Mouse (Mus musculus): ENCODE measurements around the gene Gjc1. TPM values are rescaled to one million over a fixed set of nuclear protein-coding genes. Genes with fewer than 3 reads are reported as not detected.

The Gjc1 gene
- 1.1 and 1.4 TPM in 2 replicates for polyA plus RNA-seq (2012; rRNA removed)

DNA sequence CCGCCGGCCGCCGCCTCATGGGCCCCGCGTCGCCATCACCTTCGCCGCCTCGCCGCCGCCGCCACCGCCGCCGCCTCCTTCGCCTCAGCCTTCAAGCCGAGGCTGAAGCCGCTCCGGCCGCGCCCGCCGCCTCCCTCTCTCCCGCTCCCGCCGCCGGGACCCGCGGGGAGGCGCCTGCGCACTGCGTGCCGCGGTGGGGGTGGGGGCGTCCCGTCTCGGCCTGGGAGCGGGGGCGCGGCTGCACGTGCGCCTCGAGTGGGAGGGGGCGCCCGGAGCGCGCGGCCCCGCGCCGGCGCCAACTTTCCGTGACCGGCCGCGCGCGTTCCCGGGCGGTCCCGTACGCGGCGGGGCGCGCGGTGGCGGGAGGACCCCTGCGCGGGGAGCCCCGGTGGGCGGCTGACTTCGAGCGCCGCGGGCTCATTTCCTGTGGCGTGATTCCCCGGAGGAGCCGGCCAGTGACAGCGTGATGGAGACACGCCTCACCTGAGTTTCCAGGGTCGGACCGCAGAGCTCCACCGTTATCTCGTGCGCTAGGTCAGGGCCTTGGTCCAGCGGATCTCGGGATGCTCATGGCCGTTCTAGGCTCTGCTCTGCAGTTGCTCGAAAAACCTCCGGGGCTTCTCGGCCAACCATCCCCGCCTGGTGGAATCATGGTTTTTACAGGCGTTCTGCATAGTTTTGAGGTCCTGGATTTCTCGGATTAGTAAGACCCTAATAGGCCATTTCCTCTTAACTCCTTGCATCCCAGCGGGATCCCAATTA, at the start of gene Gjc1:
Gene Gjc1, minus strand, starts transcription at position 680 of the 762 bp plus-strand sequence.

DNA sequence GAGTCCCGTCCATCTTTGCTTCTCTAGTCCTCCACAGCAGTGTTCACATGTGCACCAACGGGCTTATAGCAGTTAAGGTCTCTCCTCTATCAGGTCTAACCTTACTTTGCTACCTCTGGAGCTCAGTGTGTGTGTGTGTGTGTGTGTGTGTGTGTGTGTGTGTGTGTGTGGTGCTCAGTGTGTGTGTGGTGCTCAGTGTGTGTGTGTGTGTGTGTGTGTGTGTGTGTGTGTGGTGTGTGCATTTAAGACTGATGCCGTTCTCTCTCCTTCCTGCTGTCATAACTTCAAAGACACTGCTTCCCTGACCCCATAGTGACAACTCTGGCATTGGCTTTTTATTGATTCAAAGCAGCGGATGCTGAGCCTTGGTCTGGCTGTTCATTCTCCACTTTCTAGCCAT, 16.0 kb upstream of the Gjc1 start, which contains the start of gene Higd1b:
Gene Higd1b, plus strand, starts transcription at position 301 of the 400 bp plus-strand sequence.

DNA sequence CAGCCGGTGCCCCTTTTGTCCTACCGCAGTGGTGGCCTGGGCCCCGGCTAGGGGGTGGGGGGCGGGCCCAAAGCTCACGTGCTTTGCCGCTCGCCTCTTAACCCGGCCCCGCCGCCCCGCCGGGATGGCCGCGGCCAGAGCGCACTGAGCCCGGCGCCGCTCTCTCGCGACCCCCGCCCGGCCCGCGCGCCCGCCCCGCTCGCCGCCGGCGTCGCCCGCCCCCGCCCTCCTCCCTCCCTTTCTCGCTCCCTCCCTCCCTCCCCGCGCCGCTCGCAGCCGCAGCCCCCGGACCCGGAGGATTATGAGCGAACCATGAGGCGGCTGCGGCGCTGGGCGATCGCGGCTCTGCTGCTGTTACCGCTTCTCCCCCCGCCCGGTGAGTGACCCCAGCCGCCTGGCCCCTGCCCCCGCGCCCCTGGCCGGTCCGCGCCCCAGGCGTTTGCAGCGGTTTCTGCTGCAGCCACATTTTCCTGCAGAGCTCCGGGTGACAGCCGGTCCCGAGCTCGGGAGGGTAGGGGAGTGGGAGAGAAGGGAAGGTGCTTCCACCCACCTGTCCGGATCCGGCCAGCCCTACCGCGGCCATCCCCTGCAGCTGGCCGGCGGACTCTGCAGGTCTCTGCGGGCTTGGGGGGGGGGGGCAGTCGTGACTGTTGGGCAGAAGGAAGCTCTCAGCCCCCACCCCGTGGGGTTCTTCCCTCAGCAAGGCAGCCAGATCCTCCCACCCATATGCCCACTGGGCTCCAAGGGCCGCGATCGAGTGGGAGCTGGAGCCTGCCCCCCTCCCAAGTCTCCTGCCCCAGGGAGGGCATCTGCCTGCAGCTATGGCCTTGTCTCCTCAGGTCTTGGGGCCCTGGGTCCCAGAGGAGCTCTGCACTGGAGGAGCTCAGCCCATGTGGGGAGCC, 57.9 kb downstream of the Gjc1 start, which contains the start of gene Adam11:
Gene Adam11, plus strand, starts transcription at position 131 of the 902 bp plus-strand sequence.

Other genes with a start within 250 kb of the Gjc1 start
- gene Gm11627, start 240.2 kb downstream of the Gjc1 start, polyA plus RNA-seq (2012; rRNA removed): 1.1 and 1.8 TPM in 2 replicates
- gene Fzd2, start 215.3 kb downstream of the Gjc1 start, polyA plus RNA-seq (2012; rRNA removed): 17.6 and 24.3 TPM in 2 replicates
- not detected in 2 replicates for gene Meioc, start 156.0 kb downstream of the Gjc1 start, polyA plus RNA-seq (2012; rRNA removed)
- 1.0 and 1.1 TPM in 2 replicates for gene Ccdc43, start 121.9 kb downstream of the Gjc1 start, polyA plus RNA-seq (2012; rRNA removed)
- gene Adam11, start 58.3 kb downstream of the Gjc1 start, polyA plus RNA-seq (2012; rRNA removed): 3.3 and 6.8 TPM in 2 replicates
- 1.1 and 1.5 TPM in 2 replicates for gene Higd1b, start 16.1 kb upstream of the Gjc1 start, polyA plus RNA-seq (2012; rRNA removed)
- 79.4 and 84.6 TPM in 2 replicates for gene Eftud2, start 61.3 kb upstream of the Gjc1 start, polyA plus RNA-seq (2012; rRNA removed)
- gene Ccdc103, start 61.5 kb upstream of the Gjc1 start, polyA plus RNA-seq (2012; rRNA removed): 0.21 TPM in 1 of 2 replicates, not detected in the other
- not detected in 2 replicates for gene Fam187a, start 65.5 kb upstream of the Gjc1 start, polyA plus RNA-seq (2012; rRNA removed)
- gene Gfap, start 81.2 kb upstream of the Gjc1 start, polyA plus RNA-seq (2012; rRNA removed): 1.6 and 2.5 TPM in 2 replicates
- gene Kif18b, start 105.4 kb upstream of the Gjc1 start, polyA plus RNA-seq (2012; rRNA removed): 1.7 and 2.3 TPM in 2 replicates
- 1.0 and 2.7 TPM in 2 replicates for gene C1ql1, start 127.0 kb upstream of the Gjc1 start, polyA plus RNA-seq (2012; rRNA removed)
- gene Nmt1, start 208.5 kb upstream of the Gjc1 start, polyA plus RNA-seq (2012; rRNA removed): 4.6 and 5.0 TPM in 2 replicates
- gene Dcakd, start 208.6 kb upstream of the Gjc1 start, polyA plus RNA-seq (2012; rRNA removed): 32.2 and 34.9 TPM in 2 replicates

All from stomach, adult 2 months (tissue).